Mouse (Mus musculus) E14TG2a.4 (cell line): ENCODE results near the gene Trio.
A peak's percentile ranks its signal among the peaks of the same experiment; 100 is the strongest.

Experiments used
- CTCF ChIP-seq: conservative IDR thresholded peaks from 2 replicates; pipeline ENCODE4 v1.5.1; 2014; ENCODE audit warnings: low read length
- NANOG ChIP-seq: IDR thresholded peaks from 2 replicates; pipeline ENCODE4 v1.6.1; 2014; ENCODE audit warnings: borderline replicate concordance, low read length, mixed read lengths
- POU5F1 ChIP-seq: IDR thresholded peaks from 2 replicates; pipeline ENCODE4 v1.6.1; 2014; ENCODE audit warnings: low read length, borderline replicate concordance

DNA sequence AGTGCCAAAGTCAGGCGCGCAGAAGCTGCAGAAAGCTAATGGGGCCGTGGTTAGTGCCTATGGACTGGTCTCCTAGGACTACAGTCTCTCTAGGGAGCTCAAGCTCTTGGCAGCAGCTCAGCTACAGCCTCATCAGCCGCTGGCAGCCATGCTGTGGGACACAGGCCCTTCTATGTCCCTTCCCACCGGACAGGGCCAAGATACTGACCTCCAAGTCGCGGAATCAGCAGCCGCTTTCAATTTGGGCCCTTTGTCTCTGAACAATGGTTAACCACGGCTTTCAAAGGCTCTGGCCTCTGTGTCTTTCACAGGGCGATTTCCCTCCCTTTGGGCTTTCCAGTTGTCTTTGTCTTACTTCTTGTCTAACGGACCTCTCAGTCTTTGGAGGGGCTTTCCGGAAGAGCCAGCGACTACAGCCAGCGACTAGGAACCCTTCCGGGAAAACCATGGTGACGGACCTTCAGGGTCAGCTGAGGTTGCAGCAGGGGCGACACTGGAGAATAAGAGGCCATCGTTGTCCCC is 25.5 kb upstream of the Trio start:
- TF ChIP-seq CTCF (no peak), POU5F1 (no peak), NANOG (peak; percentile 84)
